Mouse (Mus musculus): Measurements from ENCODE around the gene 9230112D13Rik. TPM values are rescaled to one million over a fixed set of nuclear protein-coding genes. Genes with fewer than 3 reads are reported as not detected.

The 9230112D13Rik gene
- polyA plus RNA-seq, 1 experiment: not detected

DNA sequence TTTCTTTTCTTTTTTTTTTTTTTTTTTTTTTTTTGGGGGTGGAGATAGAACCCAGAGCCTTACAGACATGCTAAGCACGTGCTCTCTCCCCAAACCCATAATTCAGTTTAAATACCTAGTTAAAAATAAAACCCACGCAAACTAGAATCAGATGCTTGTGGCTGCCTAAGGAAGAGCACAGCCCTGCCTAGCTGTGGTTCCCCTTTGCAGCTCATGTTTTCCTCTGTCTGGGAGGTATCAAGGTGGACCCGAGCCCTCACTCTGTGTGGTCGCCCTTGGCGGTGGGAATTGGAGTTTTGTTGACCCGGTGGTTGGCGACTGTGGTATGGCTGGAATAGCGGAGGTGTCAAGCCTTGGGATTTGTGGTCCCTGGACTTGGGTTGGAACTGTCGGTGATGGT is 36.3 kb upstream of the 9230112D13Rik start:
- Histone ChIP-seq H3K27ac (ENCODE audit: insufficient read depth, low read length) (no peak overlapping the region), H3K36me3 (ENCODE audit: control insufficient read depth, insufficient read depth, low read length, poor library complexity, severe bottlenecking) (no peaks in the 10 kb centered on the region), H3K9ac (ENCODE audit: low read depth, poor library complexity, severe bottlenecking) (no peak overlapping the region), H3K4me1 (ENCODE audit: control insufficient read depth, insufficient read depth, low read length) (no peaks in the 10 kb centered on the region), H3K27me3 (ENCODE audit: control insufficient read depth, insufficient read depth, low read length, poor library complexity, severe bottlenecking) (no peaks in the 10 kb centered on the region), H3K9me3 (replicated peaks; ENCODE audit: control insufficient read depth, insufficient read depth, low read length, poor library complexity, severe bottlenecking) (no peaks in the 10 kb centered on the region), H3K4me3 (ENCODE audit: low read depth, low read length) (no peak overlapping the region)
- TF ChIP-seq POLR2A (IDR thresholded peaks at IDR 0.05; ENCODE audit: insufficient read depth, low read length): no peak
- no peak for TF ChIP-seq EP300 (IDR thresholded peaks at IDR 0.05; ENCODE audit: insufficient read depth, low read depth, low read length)
- TF ChIP-seq CTCF (IDR thresholded peaks at IDR 0.05; ENCODE audit: low read depth, low read length): no peak

DNA sequence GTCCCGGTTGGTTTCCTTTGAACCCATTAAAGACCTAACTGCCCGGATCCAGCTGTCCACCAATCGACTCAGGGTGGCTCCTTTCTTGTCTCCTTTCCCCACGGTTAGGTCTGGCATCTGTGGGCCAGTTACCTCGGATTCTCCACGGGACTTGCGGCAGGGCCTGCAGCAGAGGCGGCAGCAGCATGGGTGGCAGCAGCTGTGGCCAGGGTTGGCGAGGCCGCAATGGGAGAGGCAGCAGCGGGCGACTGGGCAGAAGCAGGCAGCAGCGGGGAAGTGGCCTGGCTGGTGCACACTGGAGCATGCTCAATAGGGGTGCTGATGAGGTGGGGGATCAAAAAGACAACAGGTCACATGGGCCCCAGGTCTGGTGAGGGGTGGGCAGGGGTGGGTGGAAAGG is 32.6 kb upstream of the 9230112D13Rik start:
- no peaks in the 10 kb centered on the region for H3K27me3 ChIP-seq (ENCODE audit: control insufficient read depth, insufficient read depth, low read length, poor library complexity, severe bottlenecking)
- H3K27ac ChIP-seq (ENCODE audit: insufficient read depth, low read length): no peak overlapping the region
- H3K36me3 ChIP-seq (ENCODE audit: control insufficient read depth, insufficient read depth, low read length, poor library complexity, severe bottlenecking): no peaks in the 10 kb centered on the region
- H3K9ac ChIP-seq (ENCODE audit: low read depth, poor library complexity, severe bottlenecking): no peak overlapping the region
- TF ChIP-seq CTCF (IDR thresholded peaks at IDR 0.05; ENCODE audit: low read depth, low read length) (no peak), POLR2A (IDR thresholded peaks at IDR 0.05; ENCODE audit: insufficient read depth, low read length) (no peak), EP300 (IDR thresholded peaks at IDR 0.05; ENCODE audit: insufficient read depth, low read depth, low read length) (no peak)
- no peaks in the 10 kb centered on the region for H3K9me3 ChIP-seq (replicated peaks; ENCODE audit: control insufficient read depth, insufficient read depth, low read length, poor library complexity, severe bottlenecking)
- H3K4me3 ChIP-seq (ENCODE audit: low read depth, low read length): peak overlapping the region; percentile 22; the same call in 1 of the 2 replicates
- no peaks in the 10 kb centered on the region for H3K4me1 ChIP-seq (ENCODE audit: control insufficient read depth, insufficient read depth, low read length)

DNA sequence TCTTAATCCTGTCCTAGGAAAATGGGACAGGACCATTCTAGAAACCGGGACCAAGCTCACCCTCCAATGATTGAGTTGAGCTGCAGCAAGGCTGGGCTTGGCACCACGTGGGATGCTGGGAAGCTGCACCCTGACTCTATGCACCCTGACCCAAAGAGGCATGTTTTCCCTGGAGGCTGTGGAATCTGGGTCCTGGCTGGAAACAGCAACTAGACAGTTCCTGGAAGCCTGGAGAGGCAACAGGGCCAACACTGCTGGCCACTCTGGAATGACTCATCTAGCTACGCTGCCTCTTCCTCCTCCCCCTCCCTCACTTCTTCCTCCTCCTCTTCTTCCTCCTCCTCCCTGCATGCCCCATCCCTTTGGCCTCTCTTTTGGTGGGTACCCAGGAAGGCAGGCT is 31.4 kb upstream of the 9230112D13Rik start:
- no peak overlapping the region for H3K27ac ChIP-seq (ENCODE audit: insufficient read depth, low read length)
- no peaks in the 10 kb centered on the region for H3K27me3 ChIP-seq (ENCODE audit: control insufficient read depth, insufficient read depth, low read length, poor library complexity, severe bottlenecking)
- no peak for TF ChIP-seq POLR2A (IDR thresholded peaks at IDR 0.05; ENCODE audit: insufficient read depth, low read length)
- TF ChIP-seq CTCF (IDR thresholded peaks at IDR 0.05; ENCODE audit: low read depth, low read length): no peak
- no peak for TF ChIP-seq EP300 (IDR thresholded peaks at IDR 0.05; ENCODE audit: insufficient read depth, low read depth, low read length)
- no peaks in the 10 kb centered on the region for H3K9me3 ChIP-seq (replicated peaks; ENCODE audit: control insufficient read depth, insufficient read depth, low read length, poor library complexity, severe bottlenecking)
- H3K4me1 ChIP-seq (ENCODE audit: control insufficient read depth, insufficient read depth, low read length): no peaks in the 10 kb centered on the region
- H3K4me3 ChIP-seq (ENCODE audit: low read depth, low read length): no peak overlapping the region
- no peaks in the 10 kb centered on the region for H3K36me3 ChIP-seq (ENCODE audit: control insufficient read depth, insufficient read depth, low read length, poor library complexity, severe bottlenecking)
- H3K9ac ChIP-seq (ENCODE audit: low read depth, poor library complexity, severe bottlenecking): no peak overlapping the region

DNA sequence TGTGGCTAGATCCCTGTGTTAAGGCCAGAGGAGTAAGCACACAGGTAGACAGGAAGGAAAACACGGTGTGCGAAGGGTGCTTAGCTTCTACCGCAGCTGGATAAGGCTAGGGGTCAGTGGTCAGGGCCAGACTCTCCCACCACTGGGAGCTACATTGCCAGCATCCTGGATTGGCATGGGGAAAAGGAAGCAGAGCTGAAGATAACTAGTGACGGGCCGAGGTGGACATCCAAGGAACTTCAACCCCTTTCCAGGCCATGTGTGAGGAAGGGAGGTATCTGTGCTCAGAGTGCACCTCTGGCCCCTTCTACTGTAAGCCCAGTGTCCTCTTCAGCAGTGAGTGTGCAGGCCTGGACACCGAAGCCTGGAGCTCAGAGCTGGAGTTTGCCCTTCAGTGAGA is 30.9 kb upstream of the 9230112D13Rik start:
- no peaks in the 10 kb centered on the region for H3K36me3 ChIP-seq (ENCODE audit: control insufficient read depth, insufficient read depth, low read length, poor library complexity, severe bottlenecking)
- H3K27ac ChIP-seq (ENCODE audit: insufficient read depth, low read length): no peak overlapping the region
- H3K27me3 ChIP-seq (ENCODE audit: control insufficient read depth, insufficient read depth, low read length, poor library complexity, severe bottlenecking): no peaks in the 10 kb centered on the region
- H3K9me3 ChIP-seq (replicated peaks; ENCODE audit: control insufficient read depth, insufficient read depth, low read length, poor library complexity, severe bottlenecking): no peaks in the 10 kb centered on the region
- H3K4me3 ChIP-seq (ENCODE audit: low read depth, low read length): no peak overlapping the region
- no peak for TF ChIP-seq EP300 (IDR thresholded peaks at IDR 0.05; ENCODE audit: insufficient read depth, low read depth, low read length)
- no peak for TF ChIP-seq POLR2A (IDR thresholded peaks at IDR 0.05; ENCODE audit: insufficient read depth, low read length)
- no peak for TF ChIP-seq CTCF (IDR thresholded peaks at IDR 0.05; ENCODE audit: low read depth, low read length)
- no peaks in the 10 kb centered on the region for H3K4me1 ChIP-seq (ENCODE audit: control insufficient read depth, insufficient read depth, low read length)
- no peak overlapping the region for H3K9ac ChIP-seq (ENCODE audit: low read depth, poor library complexity, severe bottlenecking)

DNA sequence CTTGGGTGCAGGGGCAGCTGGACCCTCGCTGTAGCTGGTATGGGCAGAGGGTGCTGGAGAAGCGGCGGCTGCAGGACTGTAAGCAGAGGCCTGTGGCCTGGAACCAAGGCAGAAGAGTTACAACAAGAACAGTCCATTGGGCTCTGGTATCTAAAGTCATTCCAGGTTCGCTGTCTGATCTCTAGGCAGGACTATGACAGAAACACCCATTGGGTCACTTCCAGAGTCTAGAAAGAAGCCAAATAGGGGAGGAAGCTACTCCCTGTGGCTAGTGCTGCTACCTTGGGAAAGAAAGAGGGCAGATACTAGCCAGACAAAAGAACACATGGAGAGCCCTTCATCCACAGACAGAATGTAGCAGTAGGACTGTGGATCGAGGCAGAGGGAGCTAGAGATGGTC is 29.6 kb upstream of the 9230112D13Rik start:
- Histone ChIP-seq H3K27me3 (ENCODE audit: control insufficient read depth, insufficient read depth, low read length, poor library complexity, severe bottlenecking) (no peaks in the 10 kb centered on the region), H3K9ac (ENCODE audit: low read depth, poor library complexity, severe bottlenecking) (no peak overlapping the region), H3K4me3 (ENCODE audit: low read depth, low read length) (no peak overlapping the region), H3K9me3 (replicated peaks; ENCODE audit: control insufficient read depth, insufficient read depth, low read length, poor library complexity, severe bottlenecking) (no peaks in the 10 kb centered on the region), H3K36me3 (ENCODE audit: control insufficient read depth, insufficient read depth, low read length, poor library complexity, severe bottlenecking) (no peaks in the 10 kb centered on the region), H3K27ac (ENCODE audit: insufficient read depth, low read length) (no peak overlapping the region), H3K4me1 (ENCODE audit: control insufficient read depth, insufficient read depth, low read length) (no peaks in the 10 kb centered on the region)
- no peak for TF ChIP-seq POLR2A (IDR thresholded peaks at IDR 0.05; ENCODE audit: insufficient read depth, low read length)
- no peak for TF ChIP-seq EP300 (IDR thresholded peaks at IDR 0.05; ENCODE audit: insufficient read depth, low read depth, low read length)
- TF ChIP-seq CTCF (IDR thresholded peaks at IDR 0.05; ENCODE audit: low read depth, low read length): no peak

DNA sequence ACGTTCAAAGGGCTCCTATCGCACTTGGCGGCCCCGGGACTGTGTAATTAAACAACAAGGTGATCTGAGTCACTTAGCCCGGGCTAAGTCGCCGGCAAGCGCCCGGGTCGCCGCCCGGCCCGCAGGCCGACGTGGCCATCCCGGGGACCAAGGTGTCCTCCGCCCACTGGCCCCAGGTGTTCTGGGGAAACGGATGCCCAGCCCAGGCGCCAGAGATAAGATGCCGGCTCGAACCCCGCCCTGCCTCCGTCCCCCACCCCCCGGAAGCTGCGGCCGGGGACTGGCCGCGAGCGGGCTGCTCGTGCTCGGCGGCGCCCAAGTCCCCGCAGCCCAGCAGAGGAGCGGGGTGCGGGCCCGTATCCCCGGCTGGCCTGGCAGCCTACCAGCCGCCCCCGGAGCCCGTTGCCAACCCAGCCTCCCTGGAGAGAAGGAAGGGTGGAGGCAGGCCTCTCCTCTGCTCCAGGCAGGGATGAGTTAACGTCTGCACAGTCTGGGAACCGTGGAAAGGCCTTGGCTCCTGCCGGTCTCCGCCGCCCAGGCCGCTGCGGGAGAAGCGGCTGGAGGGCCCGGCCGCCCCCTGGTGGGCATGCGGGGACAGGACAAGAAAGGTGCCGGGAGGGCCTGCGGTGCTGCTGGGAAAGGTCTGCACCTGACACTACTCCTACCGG is 26.5 kb upstream of the 9230112D13Rik start:
- Histone ChIP-seq H3K27me3 (ENCODE audit: control insufficient read depth, insufficient read depth, low read length, poor library complexity, severe bottlenecking) (no peaks in the 10 kb centered on the region), H3K9ac (ENCODE audit: low read depth, poor library complexity, severe bottlenecking) (peak overlapping the region; percentile 93), H3K27ac (ENCODE audit: insufficient read depth, low read length) (peak overlapping the region; percentile 95), H3K4me3 (ENCODE audit: low read depth, low read length) (peak overlapping the region; percentile 77), H3K9me3 (replicated peaks; ENCODE audit: control insufficient read depth, insufficient read depth, low read length, poor library complexity, severe bottlenecking) (no peaks in the 10 kb centered on the region), H3K36me3 (ENCODE audit: control insufficient read depth, insufficient read depth, low read length, poor library complexity, severe bottlenecking) (no peaks in the 10 kb centered on the region), H3K4me1 (ENCODE audit: control insufficient read depth, insufficient read depth, low read length) (no peaks in the 10 kb centered on the region)
- TF ChIP-seq POLR2A (IDR thresholded peaks at IDR 0.05; ENCODE audit: insufficient read depth, low read length) (no peak), CTCF (IDR thresholded peaks at IDR 0.05; ENCODE audit: low read depth, low read length) (peak; percentile 66), EP300 (IDR thresholded peaks at IDR 0.05; ENCODE audit: insufficient read depth, low read depth, low read length) (0 out of 2 replicates have a peak, but pooled peaks have one; percentile 38)

Measured in ES-Bruce4 (cell line).